Mouse (Mus musculus) lung, postnatal 0 days (tissue): ENCODE measurements around the gene Zfp706.

Experiments used
- CTCF ChIP-seq: IDR thresholded peaks from 2 replicates; pipeline ENCODE4 v1.5.1; 2016; ENCODE audit warnings: antibody characterized with exemption, mild to moderate bottlenecking
- EP300 ChIP-seq: IDR thresholded peaks from 2 replicates; pipeline ENCODE4 v1.6.1; 2016; ENCODE audit warnings: antibody characterized with exemption, mild to moderate bottlenecking, control low read depth

- TF ChIP-seq EP300, result no peak
- no peak for TF ChIP-seq CTCF
Measured at GRCm38 (mm10) chr15:36948866-36949546, 58.6 kb downstream of the Zfp706 start.
